Mouse (Mus musculus): ENCODE results near the gene Stx11.

DNA sequence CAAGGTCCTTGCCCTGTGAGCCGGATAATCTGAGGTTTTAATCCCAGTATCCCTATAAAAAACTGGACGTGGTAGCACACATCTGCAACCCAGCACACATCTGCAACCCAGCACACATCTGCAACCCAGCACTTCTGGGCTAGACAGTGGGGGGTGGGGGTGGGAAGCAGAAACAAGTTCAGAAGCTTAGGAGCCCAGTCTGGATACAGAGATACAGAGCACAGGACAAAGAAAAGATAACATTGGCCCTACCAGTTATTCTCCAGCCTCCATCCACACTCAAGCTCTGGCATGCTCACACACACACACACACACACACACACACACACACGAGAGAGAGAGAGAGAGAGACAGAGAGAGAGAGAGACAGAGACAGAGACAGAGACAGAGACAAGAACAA is 19.4 kb upstream of the Stx11 start:
- TF ChIP-seq CTCF (IDR thresholded peaks at IDR 0.05; ENCODE audit: low read depth, low read length) (no peak), POLR2A (IDR thresholded peaks at IDR 0.05; ENCODE audit: borderline replicate concordance, low read depth, low read length) (no peak)

Data from bone marrow macrophage, adult 2 months (primary cell).